Mouse (Mus musculus) heart, embryonic 16.5 days (tissue): ENCODE measurements around the gene Gm17535. TPM values are rescaled to one million over a fixed set of nuclear protein-coding genes. Genes with fewer than 3 reads are reported as not detected.
"Not testable (repeated sequence)": the region's sequence is repeated elsewhere in the genome, so short reads cannot be mapped to it uniquely, and the experiment has no call there.

ENCODE experiments used
- ATAC-seq: fragments of 200-750 bp; cut with Nextera tagmentation; replicated peaks from 2 replicates; pipeline ENCODE4 v1.8.0; 2017; ENCODE audit warnings: moderate number of reproducible peaks; ENCODE audit not compliant: insufficient read depth, low FRiP score; ENCODE audit errors: extremely low read depth
- H3K27ac ChIP-seq: fragments of 300-500 bp; sonication (generic); 2 replicates; pipeline ENCODE4 v1.5.1; 2014; ENCODE audit warnings: mild to moderate bottlenecking, low read length, control low read depth, moderate library complexity
- H3K27me3 ChIP-seq: fragments of 300-500 bp; sonication (generic); 2 replicates; pipeline ENCODE4 v1.6.1; 2014; ENCODE audit warnings: low read length, mixed read lengths; ENCODE audit not compliant: control insufficient read depth, insufficient read depth
- H3K36me3 ChIP-seq: fragments of 300-500 bp; sonication (generic); 2 replicates; pipeline ENCODE4 v1.6.1; 2014; ENCODE audit not compliant: control insufficient read depth, insufficient read depth
- H3K4me1 ChIP-seq: fragments of 300-500 bp; sonication (generic); 2 replicates; pipeline ENCODE4 v1.6.1; 2014; ENCODE audit warnings: low read length, mixed read lengths; ENCODE audit not compliant: control insufficient read depth, insufficient read depth
- H3K4me2 ChIP-seq: fragments of 300-500 bp; sonication (generic); 2 replicates; pipeline ENCODE4 v1.6.1; 2014; ENCODE audit warnings: low read depth, mild to moderate bottlenecking, control low read depth, low read length
- H3K4me3 ChIP-seq: fragments of 300-500 bp; sonication (generic); 2 replicates; pipeline ENCODE4 v1.5.1; 2014; ENCODE audit warnings: mild to moderate bottlenecking, control low read depth, low read length
- H3K9ac ChIP-seq: fragments of 300-500 bp; sonication (generic); 2 replicates; pipeline ENCODE4 v1.6.1; 2014; ENCODE audit warnings: low read length, control low read depth
- H3K9me3 ChIP-seq: fragments of 300-500 bp; sonication (generic); replicated peaks from 2 replicates; pipeline ENCODE4 v1.6.1; 2016; ENCODE audit warnings: low read length; ENCODE audit not compliant: control insufficient read depth
- WGBS: fragments of 180-500 bp; shearing (Covaris S2); extraction: QIAGEN DNeasy Blood & Tissue Kit; methylation state at CpG from one replicate; pipeline ENCODE4 v1.1.7; 2014; 5-methylcytosine and 5-hydroxymethylcytosine counted together
- polyA plus RNA-seq: library from polyadenylated mRNA; unstranded; fragments of >200 nt; fragmentation: Nextera tagmentation; extraction: Ambion mirVana; gene quantifications from 2 replicates; pipeline ENCODE4 v1.2.1, GENCODE M21; 2015

Gene Gm17535
- polyA plus RNA-seq, 1 experiment from 2014 or later: not detected

- not testable (repeated sequence) for H3K27me3 ChIP-seq, ATAC-seq, H3K9ac ChIP-seq, H3K4me1 ChIP-seq, H3K9me3 ChIP-seq, H3K36me3 ChIP-seq, H3K4me3 ChIP-seq, H3K4me2 ChIP-seq, H3K27ac ChIP-seq
- 84% methylated on average over 2 of the region's 7 CpGs for WGBS
These were observed 22.3 kb upstream of the Gm17535 start for GRCm38 (mm10) chr9:3012054-3012621.

- H3K4me3 ChIP-seq, H3K27ac ChIP-seq, H3K4me1 ChIP-seq, H3K27me3 ChIP-seq, H3K36me3 ChIP-seq, H3K9me3 ChIP-seq, H3K4me2 ChIP-seq, H3K9ac ChIP-seq: not testable (repeated sequence)
- no CpG with 5 or more reads among the region's 11 CpGs for WGBS
- 0 out of 2 replicates have a peak, but pooled peaks have one; percentile 17 for ATAC-seq
These were observed 21.6 kb upstream of the Gm17535 start, which contains the start of gene Gm10721 for GRCm38 (mm10) chr9:3012733-3013279. Gm10721 (plus strand) TSS chr9:3013140.

GRCm38 (mm10) chr9:3015354-3015753 lies 19.0 kb upstream of the Gm17535 start, which contains the start of gene Gm10720:
Gm10720 (plus strand) TSS chr9:3015654.
- ATAC-seq, H3K9ac ChIP-seq, H3K4me3 ChIP-seq, H3K4me2 ChIP-seq, H3K27me3 ChIP-seq, H3K36me3 ChIP-seq, H3K9me3 ChIP-seq, H3K4me1 ChIP-seq, H3K27ac ChIP-seq: not testable (repeated sequence)
- WGBS: 50% methylated on average over 4 of the region's 9 CpGs

DNA sequence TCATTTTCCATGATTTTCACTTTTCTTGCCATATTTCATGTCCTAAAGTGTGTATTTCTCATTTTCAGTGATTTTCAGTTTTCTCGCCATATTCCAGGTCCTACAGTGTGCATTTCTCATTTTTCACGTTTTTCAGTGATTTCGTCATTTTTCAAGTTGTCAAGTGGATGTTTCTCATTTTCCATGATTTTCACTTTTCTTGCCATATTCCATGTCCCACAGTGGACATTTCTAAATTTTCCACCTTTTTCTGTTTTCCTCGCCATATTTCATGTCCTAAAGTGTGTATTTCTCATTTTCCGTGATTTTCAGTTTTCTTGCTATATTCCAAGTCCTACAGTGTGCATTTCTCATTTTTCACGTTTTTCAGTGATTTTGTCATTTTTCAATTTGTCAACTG lies 18.5 kb upstream of the Gm17535 start:
- not testable (repeated sequence) for ATAC-seq, H3K4me2 ChIP-seq, H3K4me1 ChIP-seq, H3K36me3 ChIP-seq, H3K27ac ChIP-seq, H3K9me3 ChIP-seq, H3K27me3 ChIP-seq, H3K9ac ChIP-seq, H3K4me3 ChIP-seq
- WGBS: 68% methylated on average over 4 of the region's 6 CpGs

DNA sequence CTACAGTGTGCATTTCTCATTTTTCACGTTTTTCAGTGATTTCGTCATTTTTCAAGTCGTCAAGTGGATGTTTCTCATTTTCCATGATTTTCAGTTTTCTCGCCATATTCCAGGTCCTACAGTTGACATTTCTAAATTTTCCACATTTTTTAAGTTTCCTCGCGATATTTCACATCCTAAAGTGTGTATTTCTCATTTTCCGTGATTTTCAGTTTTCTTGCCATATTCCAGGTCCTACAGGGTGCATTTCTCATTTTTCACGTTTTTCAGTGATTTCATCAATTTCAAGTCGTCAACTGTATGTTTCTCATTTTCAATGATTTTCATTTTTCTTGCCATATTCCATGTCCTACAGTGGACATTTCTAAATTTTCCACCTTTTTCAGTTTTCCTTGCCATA lies 17.3 kb upstream of the Gm17535 start, which contains the start of gene Gm10719:
Gm10719 (plus strand) TSS at position 301 of the 400 bp plus-strand sequence.
- 57% methylated on average over 1 of the region's 9 CpGs for WGBS
- H3K9me3 ChIP-seq, H3K4me2 ChIP-seq, H3K4me1 ChIP-seq, H3K27me3 ChIP-seq, H3K4me3 ChIP-seq, H3K36me3 ChIP-seq, ATAC-seq, H3K27ac ChIP-seq, H3K9ac ChIP-seq: not testable (repeated sequence)

- not testable (repeated sequence) for ATAC-seq, H3K9me3 ChIP-seq, H3K4me2 ChIP-seq, H3K4me1 ChIP-seq, H3K36me3 ChIP-seq, H3K4me3 ChIP-seq, H3K27me3 ChIP-seq, H3K27ac ChIP-seq, H3K9ac ChIP-seq
- 60% methylated on average over 9 of the region's 9 CpGs for WGBS
These were observed 15.5 kb upstream of the Gm17535 start for GRCm38 (mm10) chr9:3018944-3019343.

DNA sequence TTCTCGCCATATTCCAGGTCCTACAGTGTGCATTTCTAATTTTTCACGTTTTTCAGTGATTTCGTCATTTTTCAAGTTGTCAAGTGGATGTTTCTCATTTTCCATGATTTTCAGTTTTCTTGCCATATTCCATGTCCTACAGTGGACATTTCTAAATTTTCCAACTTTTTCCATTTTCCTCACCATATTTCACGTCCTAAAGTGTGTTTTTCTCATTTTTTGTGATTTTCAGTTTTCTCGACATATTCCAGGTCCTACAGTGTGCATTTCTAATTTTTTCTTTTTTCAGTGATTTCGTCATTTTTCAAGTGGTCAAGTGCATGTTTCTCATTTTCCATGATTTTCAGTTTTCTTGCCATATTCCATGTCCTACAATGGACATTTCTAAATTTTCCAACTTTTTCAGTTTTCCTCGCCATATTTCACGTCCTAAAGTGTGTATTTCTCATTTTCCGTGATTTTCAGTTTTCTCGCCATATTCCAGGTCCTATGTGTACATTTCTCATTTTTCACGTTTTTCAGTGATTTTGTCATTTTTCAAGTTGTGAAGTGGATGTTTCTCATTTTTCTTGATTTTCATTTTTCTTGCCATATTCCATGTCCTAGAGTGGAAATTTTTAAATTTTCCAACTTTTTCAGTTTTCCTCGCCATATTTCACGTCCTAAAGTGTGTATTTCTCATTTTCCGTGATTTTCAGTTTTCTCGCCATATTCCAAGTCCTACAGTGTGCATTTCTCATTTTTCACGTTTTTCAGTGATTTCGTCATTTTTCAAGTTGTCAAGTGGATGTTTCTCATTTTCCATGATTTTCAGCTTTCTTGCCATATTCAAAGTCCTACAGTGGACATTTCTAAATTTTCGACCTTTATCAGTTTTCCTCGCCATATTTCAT lies 14.3 kb upstream of the Gm17535 start:
- WGBS: 77% methylated on average over 11 of the region's 19 CpGs
- H3K36me3 ChIP-seq, H3K4me2 ChIP-seq, H3K4me1 ChIP-seq, H3K9me3 ChIP-seq, ATAC-seq, H3K27ac ChIP-seq, H3K9ac ChIP-seq, H3K27me3 ChIP-seq, H3K4me3 ChIP-seq: not testable (repeated sequence)

DNA sequence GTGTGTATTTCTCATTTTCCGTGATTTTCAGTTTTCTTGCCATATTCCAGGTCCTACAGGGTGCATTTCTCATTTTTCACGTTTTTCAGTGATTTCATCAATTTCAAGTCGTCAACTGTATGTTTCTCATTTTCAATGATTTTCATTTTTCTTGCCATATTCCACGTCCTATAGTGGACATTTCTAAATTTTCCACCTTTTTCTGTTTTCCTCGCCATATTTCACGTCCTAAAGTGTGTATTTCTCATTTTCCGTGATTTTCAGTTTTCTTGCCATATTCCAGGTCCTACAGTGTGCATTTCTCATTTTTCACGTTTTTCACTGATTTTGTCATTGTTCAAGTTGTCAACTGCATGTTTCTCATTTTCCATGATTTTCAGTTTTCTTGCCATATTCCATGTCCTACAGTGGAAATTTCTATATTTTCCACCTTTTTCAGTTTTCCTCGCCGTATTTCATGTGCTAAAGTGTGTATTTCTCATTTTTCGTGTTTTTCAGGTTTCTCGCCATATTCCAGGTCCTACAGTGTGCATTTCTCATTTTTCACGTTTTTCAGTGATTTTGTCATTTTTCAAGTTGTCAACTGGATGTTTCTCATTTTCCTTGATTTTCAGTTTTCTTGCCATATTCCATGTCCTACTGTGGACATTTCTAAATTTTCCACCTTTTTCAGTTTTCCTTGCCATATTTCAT lies 11.9 kb upstream of the Gm17535 start:
- H3K4me2 ChIP-seq: not testable (repeated sequence)

More for the DNA sequence above, 11.9 kb upstream of the Gm17535 start:
- not testable (repeated sequence) for H3K36me3 ChIP-seq, H3K27ac ChIP-seq, H3K9me3 ChIP-seq, H3K27me3 ChIP-seq, H3K4me1 ChIP-seq, ATAC-seq, H3K9ac ChIP-seq, H3K4me3 ChIP-seq
- 67% methylated on average over 9 of the region's 13 CpGs for WGBS
